Mouse (Mus musculus) liver, adult 2 months (tissue): ENCODE results near the gene Brd1.

Experiments
- CTCF ChIP-seq: fragments of 200-500 bp; IDR thresholded peaks from 2 replicates; pipeline ENCODE4 v1.5.1; 2011; ENCODE audit warnings: low read depth, low read length, control low read depth
- POLR2A ChIP-seq: fragments of 200-500 bp; IDR thresholded peaks from 2 replicates; pipeline ENCODE4 v1.6.1; 2011; ENCODE audit warnings: low read length, control low read depth; ENCODE audit not compliant: insufficient read depth; ENCODE audit errors: extremely low read depth

GRCm38 (mm10) chr15:88768537-88768936 lies 34.5 kb upstream of the Brd1 start:
- no peak for TF ChIP-seq CTCF
- TF ChIP-seq POLR2A = no peak
